Mouse (Mus musculus): ENCODE data around the gene Sdf2l1. TPM values are rescaled to one million over a fixed set of nuclear protein-coding genes. Genes with fewer than 3 reads are reported as not detected.

Sdf2l1 gene
- polyA plus RNA-seq, 1 experiment from 2014 or later, result 72.2 TPM

GRCm38 (mm10) chr16:17151874-17152273 is 19.7 kb upstream of the Sdf2l1 start:
- no peak overlapping the region for H3K4me3 ChIP-seq (ENCODE audit: low read depth, low read length)
- peaks cover 13% of the 10 kb centered on the region for H3K27me3 ChIP-seq (ENCODE audit: control insufficient read depth, insufficient read depth, low read length)
- ATAC-seq (ENCODE audit: insufficient read depth, low FRiP score, low TSS enrichment) (no peak), DNase-seq (ENCODE audit: low spot score) (no peak)
- H3K36me3 ChIP-seq (ENCODE audit: control insufficient read depth, insufficient read depth, low read length), result peaks cover 6% of the 10 kb centered on the region
- H3K4me2 ChIP-seq (ENCODE audit: low read depth), result no peak overlapping the region
- H3K9ac ChIP-seq (ENCODE audit: low read length), result no peak overlapping the region
- no peaks in the 10 kb centered on the region for H3K9me3 ChIP-seq (ENCODE audit: control insufficient read depth, low read length)
- no peak overlapping the region for H3K27ac ChIP-seq (ENCODE audit: low read depth, low read length)
- H3K4me1 ChIP-seq (ENCODE audit: control insufficient read depth, insufficient read depth, low read length), result peaks cover 12% of the 10 kb centered on the region; the same call in 1 of the 2 replicates
- WGBS, result 97% methylated on average over 4 of the region's 4 CpGs

GRCm38 (mm10) chr16:17150520-17151258 is 18.5 kb upstream of the Sdf2l1 start:
- peaks cover 13% of the 10 kb centered on the region for H3K27me3 ChIP-seq (ENCODE audit: control insufficient read depth, insufficient read depth, low read length)
- H3K4me3 ChIP-seq (ENCODE audit: low read depth, low read length), result no peak overlapping the region
- WGBS, result 88% methylated on average over 7 of the region's 7 CpGs
- no peak for DNase-seq (ENCODE audit: low spot score)
- peaks cover 12% of the 10 kb centered on the region; the same call in 1 of the 2 replicates for H3K4me1 ChIP-seq (ENCODE audit: control insufficient read depth, insufficient read depth, low read length)
- no peak for ATAC-seq (ENCODE audit: insufficient read depth, low FRiP score, low TSS enrichment)
- no peaks in the 10 kb centered on the region for H3K9me3 ChIP-seq (ENCODE audit: control insufficient read depth, low read length)
- peaks cover 6% of the 10 kb centered on the region for H3K36me3 ChIP-seq (ENCODE audit: control insufficient read depth, insufficient read depth, low read length)
- no peak overlapping the region for H3K4me2 ChIP-seq (ENCODE audit: low read depth)
- no peak overlapping the region for H3K9ac ChIP-seq (ENCODE audit: low read length)
- no peak overlapping the region for H3K27ac ChIP-seq (ENCODE audit: low read depth, low read length)

- Histone ChIP-seq H3K27me3 (ENCODE audit: control insufficient read depth, insufficient read depth, low read length) (peaks cover 13% of the 10 kb centered on the region), H3K4me2 (ENCODE audit: low read depth) (peak overlapping the region; percentile 95), H3K27ac (ENCODE audit: low read depth, low read length) (no peak overlapping the region), H3K36me3 (ENCODE audit: control insufficient read depth, insufficient read depth, low read length) (peaks cover 4% of the 10 kb centered on the region), H3K9ac (ENCODE audit: low read length) (peak overlapping the region; percentile 45; the same call in 1 of the 2 replicates), H3K4me1 (ENCODE audit: control insufficient read depth, insufficient read depth, low read length) (peaks cover 12% of the 10 kb centered on the region; the same call in 1 of the 2 replicates), H3K9me3 (ENCODE audit: control insufficient read depth, low read length) (no peaks in the 10 kb centered on the region), H3K4me3 (ENCODE audit: low read depth, low read length) (peak overlapping the region; percentile 57)
- 0 out of 2 replicates have a peak, but pooled peaks have one; percentile 13 for ATAC-seq (ENCODE audit: insufficient read depth, low FRiP score, low TSS enrichment)
- whole genome bisulfite sequencing, result 6% methylated on average over 16 of the region's 16 CpGs
- DNase-seq (ENCODE audit: low spot score), result peak; percentile 68
Measured at GRCm38 (mm10) chr16:17148084-17148483, 15.9 kb upstream of the Sdf2l1 start.

GRCm38 (mm10) chr16:17147391-17147929 is 15.3 kb upstream of the Sdf2l1 start:
- H3K27me3 ChIP-seq (ENCODE audit: control insufficient read depth, insufficient read depth, low read length), result peaks cover 13% of the 10 kb centered on the region
- WGBS, result under 1% methylated on average over 41 of the region's 41 CpGs
- H3K4me2 ChIP-seq (ENCODE audit: low read depth), result peak overlapping the region; percentile 95
- ATAC-seq (ENCODE audit: insufficient read depth, low FRiP score, low TSS enrichment) (peak; percentile 29), DNase-seq (ENCODE audit: low spot score) (no peak)
- peaks cover 12% of the 10 kb centered on the region; the same call in 1 of the 2 replicates for H3K4me1 ChIP-seq (ENCODE audit: control insufficient read depth, insufficient read depth, low read length)
- peaks cover 4% of the 10 kb centered on the region; the same call in 1 of the 2 replicates for H3K36me3 ChIP-seq (ENCODE audit: control insufficient read depth, insufficient read depth, low read length)
- no peaks in the 10 kb centered on the region for H3K9me3 ChIP-seq (ENCODE audit: control insufficient read depth, low read length)
- H3K4me3 ChIP-seq (ENCODE audit: low read depth, low read length), result peak overlapping the region; percentile 57
- peak overlapping the region; percentile 45 for H3K9ac ChIP-seq (ENCODE audit: low read length)
- H3K27ac ChIP-seq (ENCODE audit: low read depth, low read length), result no peak overlapping the region

GRCm38 (mm10) chr16:17146772-17147235 is 14.6 kb upstream of the Sdf2l1 start, which contains the start of gene Ccdc116:
TSS of gene Ccdc116 (minus strand) at chr16:17147229.
- no peak within 1 kb of the TSS for H3K27ac ChIP-seq (ENCODE audit: low read depth, low read length)
- DNase-seq (ENCODE audit: low spot score), result peak; percentile 90
- WGBS, result 0% methylated on average over 34 of the region's 34 CpGs

GRCm38 (mm10) chr16:17144339-17144738 is 12.2 kb upstream of the Sdf2l1 start, which contains the start of gene Ydjc:
TSS of gene Ydjc (plus strand) at chr16:17144621.
- 20% methylated on average over 7 of the region's 7 CpGs for WGBS
- Histone ChIP-seq H3K4me3 (ENCODE audit: low read depth, low read length) (no peak within 1 kb of the TSS), H3K36me3 (ENCODE audit: control insufficient read depth, insufficient read depth, low read length) (no peaks in the 10 kb centered on the region), H3K4me2 (ENCODE audit: low read depth) (no peak within 1 kb of the TSS), H3K9ac (ENCODE audit: low read length) (no peak within 1 kb of the TSS), H3K27me3 (ENCODE audit: control insufficient read depth, insufficient read depth, low read length) (peaks cover 13% of the 10 kb centered on the region), H3K27ac (ENCODE audit: low read depth, low read length) (no peak within 1 kb of the TSS), H3K4me1 (ENCODE audit: control insufficient read depth, insufficient read depth, low read length) (peaks cover 12% of the 10 kb centered on the region; the same call in 1 of the 2 replicates), H3K9me3 (ENCODE audit: control insufficient read depth, low read length) (no peaks in the 10 kb centered on the region)
- DNase-seq (ENCODE audit: low spot score) (peak; percentile 48), ATAC-seq (ENCODE audit: insufficient read depth, low FRiP score, low TSS enrichment) (no peak)

More at GRCm38 (mm10) chr16:17146772-17147235, 14.6 kb upstream of the Sdf2l1 start, which contains the start of gene Ccdc116:
- Histone ChIP-seq H3K4me3 (ENCODE audit: low read depth, low read length) (peak within 1 kb of the TSS; percentile 57), H3K4me2 (ENCODE audit: low read depth) (peak within 1 kb of the TSS; percentile 95), H3K9ac (ENCODE audit: low read length) (peak within 1 kb of the TSS; percentile 45), H3K36me3 (ENCODE audit: control insufficient read depth, insufficient read depth, low read length) (no peaks in the 10 kb centered on the region; the same call in 1 of the 2 replicates), H3K27me3 (ENCODE audit: control insufficient read depth, insufficient read depth, low read length) (peaks cover 13% of the 10 kb centered on the region), H3K9me3 (ENCODE audit: control insufficient read depth, low read length) (no peaks in the 10 kb centered on the region), H3K4me1 (ENCODE audit: control insufficient read depth, insufficient read depth, low read length) (peaks cover 12% of the 10 kb centered on the region; the same call in 1 of the 2 replicates)
- peak; percentile 82 for ATAC-seq (ENCODE audit: insufficient read depth, low FRiP score, low TSS enrichment)

GRCm38 (mm10) chr16:17137355-17137754 is 5.2 kb upstream of the Sdf2l1 start:
- ATAC-seq (ENCODE audit: insufficient read depth, low FRiP score, low TSS enrichment), result no peak
- 86% methylated on average over 15 of the region's 15 CpGs for WGBS
- H3K4me3 ChIP-seq (ENCODE audit: low read depth, low read length), result no peak overlapping the region
- H3K9me3 ChIP-seq (ENCODE audit: control insufficient read depth, low read length), result no peaks in the 10 kb centered on the region
- no peak overlapping the region for H3K27ac ChIP-seq (ENCODE audit: low read depth, low read length)
- no peak for DNase-seq (ENCODE audit: low spot score)
- no peaks in the 10 kb centered on the region for H3K4me1 ChIP-seq (ENCODE audit: control insufficient read depth, insufficient read depth, low read length)
- H3K36me3 ChIP-seq (ENCODE audit: control insufficient read depth, insufficient read depth, low read length), result no peaks in the 10 kb centered on the region
- no peak overlapping the region for H3K4me2 ChIP-seq (ENCODE audit: low read depth)
- H3K9ac ChIP-seq (ENCODE audit: low read length), result no peak overlapping the region
- H3K27me3 ChIP-seq (ENCODE audit: control insufficient read depth, insufficient read depth, low read length), result no peaks in the 10 kb centered on the region

- H3K9me3 ChIP-seq (ENCODE audit: control insufficient read depth, low read length), result no peaks in the 10 kb centered on the region
- DNase-seq (ENCODE audit: low spot score) (no peak), ATAC-seq (ENCODE audit: insufficient read depth, low FRiP score, low TSS enrichment) (no peak)
- peak overlapping the region; percentile 69 for H3K4me3 ChIP-seq (ENCODE audit: low read depth, low read length)
- WGBS, result 44% methylated on average over 7 of the region's 7 CpGs
- H3K36me3 ChIP-seq (ENCODE audit: control insufficient read depth, insufficient read depth, low read length), result no peaks in the 10 kb centered on the region
- no peaks in the 10 kb centered on the region for H3K27me3 ChIP-seq (ENCODE audit: control insufficient read depth, insufficient read depth, low read length)
- peaks cover 2% of the 10 kb centered on the region; the same call in 1 of the 2 replicates for H3K4me1 ChIP-seq (ENCODE audit: control insufficient read depth, insufficient read depth, low read length)
- peak overlapping the region; percentile 82 for H3K4me2 ChIP-seq (ENCODE audit: low read depth)
- peak overlapping the region; percentile 52; the same call in 1 of the 2 replicates for H3K9ac ChIP-seq (ENCODE audit: low read length)
- no peak overlapping the region for H3K27ac ChIP-seq (ENCODE audit: low read depth, low read length)
Measured at GRCm38 (mm10) chr16:17132906-17133200, 670 bp upstream of the Sdf2l1 start.
